Mouse (Mus musculus): ENCODE measurements around the gene Zswim3.
A peak's percentile ranks its signal among the peaks of the same experiment; 100 is the strongest.

Gene Zswim3

DNA sequence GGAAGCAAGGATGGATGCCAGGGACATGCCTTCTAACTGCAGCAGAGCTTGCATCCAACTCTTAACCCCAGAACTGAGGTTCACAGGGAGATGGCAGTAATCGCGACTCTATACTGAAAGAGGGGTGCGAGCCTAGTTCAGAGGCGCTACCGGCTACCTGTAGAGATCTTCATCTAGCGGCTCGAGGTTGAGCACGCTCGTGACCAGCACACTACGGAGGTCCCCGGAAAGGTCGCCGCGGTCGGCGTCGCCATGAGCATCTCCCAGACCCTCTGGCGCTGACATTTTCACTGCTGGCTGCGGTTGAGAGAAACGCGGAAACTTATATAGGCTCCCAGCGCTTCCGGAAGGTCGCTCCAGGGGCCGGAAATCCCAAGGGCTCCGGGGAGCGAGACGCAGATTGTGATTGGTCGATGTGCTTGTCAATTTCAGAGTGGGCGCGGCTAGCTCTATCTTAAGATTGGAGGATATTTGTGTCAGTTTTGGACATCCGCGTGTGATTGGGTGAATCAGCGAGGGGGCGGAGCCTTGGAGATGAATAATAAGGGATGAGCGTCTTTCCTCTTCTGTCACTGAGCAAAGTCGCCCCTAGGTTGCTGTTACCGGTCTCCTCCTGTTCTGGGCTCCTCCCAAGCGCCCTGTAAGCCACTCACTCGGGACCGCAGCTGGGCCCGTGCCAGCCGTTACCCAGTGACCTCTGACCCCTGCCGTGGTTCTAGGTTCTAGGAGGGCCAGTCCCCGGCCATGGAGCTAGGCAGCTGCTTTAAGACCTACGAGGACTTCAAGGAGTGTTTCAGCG is at the start of gene Zswim3, which contains the start of gene Acot8:
TSS of gene Zswim3 (plus strand) at position 566 of the 799 bp plus-strand sequence.
TSS of gene Acot8 (minus strand) at position 350 of the 799 bp plus-strand sequence.
- DNase-seq (ENCODE audit: low spot score): peak; percentile 99

GRCm38 (mm10) chr2:164757841-164758240 is 47.1 kb upstream of the Zswim3 start:
- DNase-seq (ENCODE audit: low spot score): no peak

DNA sequence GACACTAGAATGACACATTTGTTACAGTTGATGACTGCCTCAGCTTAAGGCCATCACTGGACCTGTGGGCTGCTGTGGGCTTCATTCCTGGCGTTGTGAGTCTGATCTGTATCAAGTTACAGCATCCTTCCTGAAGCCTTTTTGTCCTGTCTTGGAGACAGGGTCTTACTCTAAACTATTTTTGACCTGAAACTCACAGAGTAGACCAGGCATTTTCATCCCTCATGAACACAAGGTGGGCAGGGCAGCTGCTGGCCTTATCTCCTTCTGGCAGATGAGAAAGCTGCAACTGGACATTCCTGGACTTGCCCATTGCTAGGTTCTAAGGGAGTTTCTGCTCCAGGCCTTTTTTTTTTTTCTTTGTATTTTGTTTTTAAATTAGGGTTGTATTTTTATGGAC is 46.2 kb upstream of the Zswim3 start:
- no peak for DNase-seq (ENCODE audit: low spot score)

DNA sequence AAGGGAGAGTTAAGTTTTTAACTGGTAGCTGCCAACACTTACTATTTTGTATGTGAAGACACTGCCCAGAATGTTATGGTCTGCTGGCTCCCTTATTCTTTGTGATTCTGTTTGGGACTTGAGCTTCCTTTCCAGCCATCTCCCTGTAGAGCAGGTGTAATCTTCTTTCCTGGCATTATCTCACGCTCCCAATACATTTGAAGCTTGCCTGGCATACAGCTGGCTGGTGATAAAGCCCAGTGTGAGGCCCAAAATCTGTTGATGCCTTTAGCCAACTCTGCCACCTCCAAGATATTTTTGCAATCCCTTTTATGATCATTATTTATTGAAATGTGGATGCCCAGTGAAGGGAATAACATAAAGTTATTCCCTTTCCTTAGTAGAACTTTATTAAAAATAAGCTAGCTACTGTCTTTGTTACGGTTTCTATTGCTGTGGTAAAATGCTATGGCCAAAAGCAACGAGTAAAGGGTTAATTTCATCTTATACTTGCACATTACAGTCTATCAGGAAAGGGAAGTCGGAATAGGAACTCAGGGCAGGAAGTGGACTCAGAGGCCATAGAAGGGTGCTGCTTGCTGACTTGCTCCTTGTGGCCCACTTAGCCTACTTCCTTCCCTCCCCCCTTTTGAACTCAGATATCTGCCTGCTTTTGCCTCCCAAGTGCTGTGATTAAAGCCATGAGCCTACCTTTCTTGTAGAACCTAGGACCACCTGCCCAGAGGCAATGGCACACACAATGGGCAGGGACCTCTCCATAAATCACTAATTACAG is 44.7 kb upstream of the Zswim3 start:
- no peak for DNase-seq (ENCODE audit: low spot score)

DNA sequence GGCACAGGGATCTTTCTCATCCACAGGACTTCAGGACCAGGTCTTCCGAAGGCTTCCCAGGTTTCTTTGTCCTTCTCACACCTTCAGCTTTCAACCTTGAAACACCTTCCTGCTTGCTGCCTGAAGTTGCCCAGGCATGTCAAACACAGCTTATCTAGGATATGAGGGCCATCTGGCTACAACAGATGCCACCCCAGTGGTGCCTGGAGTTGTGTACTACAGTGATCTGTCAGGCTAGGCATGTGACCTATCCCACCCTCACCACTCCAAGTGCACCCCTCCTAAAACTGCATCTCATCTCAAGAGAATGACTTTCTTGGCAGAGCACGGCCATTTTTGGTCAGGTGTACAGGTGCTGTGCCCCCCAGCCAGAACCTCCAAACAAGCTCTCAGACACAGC is 43.4 kb upstream of the Zswim3 start:
- no peak for DNase-seq (ENCODE audit: low spot score)

DNA sequence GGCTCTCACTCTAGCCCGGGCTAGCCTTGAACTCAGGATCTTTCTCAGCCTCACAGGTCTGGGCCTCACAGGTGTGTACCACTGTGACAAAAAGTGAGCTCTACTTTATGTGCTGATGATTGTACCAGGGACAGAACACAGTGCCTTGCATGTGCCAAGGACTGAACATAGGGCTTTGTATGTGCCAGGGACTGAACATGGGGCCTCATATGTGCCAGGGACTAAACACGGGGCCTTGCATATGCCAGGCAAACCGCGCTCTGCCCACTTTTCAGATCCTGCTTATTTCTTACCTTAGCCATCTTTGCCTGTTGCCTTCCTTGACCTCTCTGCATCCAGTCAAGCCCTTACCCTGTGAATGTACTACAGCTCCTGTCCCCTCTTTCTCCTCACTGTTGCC is 42.9 kb upstream of the Zswim3 start:
- no peak for DNase-seq (ENCODE audit: low spot score)

GRCm38 (mm10) chr2:164762593-164762992 is 42.3 kb upstream of the Zswim3 start:
- DNase-seq (ENCODE audit: low spot score): no peak

GRCm38 (mm10) chr2:164765841-164766240 is 39.1 kb upstream of the Zswim3 start:
- no peak for DNase-seq (ENCODE audit: low spot score)

DNA sequence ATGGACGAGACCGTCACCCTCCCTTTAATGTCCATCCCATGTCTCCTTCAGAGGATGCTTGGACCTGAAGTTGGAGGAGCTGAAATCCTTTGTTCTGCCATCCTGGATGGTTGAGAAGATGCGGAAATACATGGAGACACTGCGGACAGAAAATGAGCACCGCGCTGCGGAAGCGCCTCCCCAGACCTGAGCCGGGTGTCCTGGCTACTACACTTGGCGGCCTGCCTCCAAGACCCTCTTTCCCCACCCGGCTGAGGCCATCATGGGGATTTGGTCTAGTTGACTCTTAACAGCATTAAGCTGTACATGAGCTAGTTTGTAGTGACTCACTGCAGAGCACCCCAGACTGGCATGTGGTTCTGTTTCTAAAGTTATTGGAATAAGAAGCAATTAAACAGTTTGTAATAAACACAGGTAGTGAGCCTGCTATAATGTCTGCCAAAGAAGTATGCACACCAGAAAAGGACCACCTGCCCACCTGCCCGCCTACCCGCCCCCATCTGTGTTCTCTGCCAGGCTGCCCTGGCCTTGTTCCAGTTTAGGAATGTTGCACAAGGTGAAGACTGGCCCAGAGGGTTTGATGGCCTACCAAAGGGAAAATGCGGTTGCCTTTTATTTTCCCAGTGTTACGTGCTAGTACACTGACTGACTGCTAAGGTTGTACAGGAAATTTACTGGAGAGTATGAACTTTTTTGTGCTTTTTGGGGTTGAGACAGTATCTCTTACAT is 36.9 kb upstream of the Zswim3 start:
- no peak for DNase-seq (ENCODE audit: low spot score)

GRCm38 (mm10) chr2:164769258-164770037 is 35.5 kb upstream of the Zswim3 start, which contains the start of gene Ube2c:
Gene Ube2c, plus strand, starts transcription at chr2:164769898.
- DNase-seq (ENCODE audit: low spot score): peak; percentile 100

GRCm38 (mm10) chr2:164770279-164770678 is 34.6 kb upstream of the Zswim3 start:
- no peak for DNase-seq (ENCODE audit: low spot score)

GRCm38 (mm10) chr2:164771123-164771522 is 33.8 kb upstream of the Zswim3 start:
- no peak for DNase-seq (ENCODE audit: low spot score)

GRCm38 (mm10) chr2:164773229-164773988 is 31.5 kb upstream of the Zswim3 start:
- no peak for DNase-seq (ENCODE audit: low spot score)

DNA sequence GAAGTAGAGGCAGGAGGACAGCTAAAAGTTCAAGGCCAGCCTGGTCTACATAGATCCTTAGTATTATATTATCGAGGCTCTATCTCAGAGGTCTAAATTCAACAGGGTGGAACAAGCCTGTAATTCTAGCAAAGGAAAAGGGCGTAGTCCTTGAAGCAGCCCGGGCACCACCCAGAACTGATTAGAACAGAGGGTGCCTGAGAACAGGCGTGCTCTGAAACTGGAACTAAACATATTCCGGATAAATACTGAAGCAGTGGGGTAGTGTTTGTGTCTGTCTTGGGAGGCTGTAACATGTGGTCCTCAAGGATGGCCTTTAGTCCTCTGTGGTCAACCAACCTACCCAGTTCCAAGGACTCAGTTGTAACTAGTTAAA is 30.9 kb upstream of the Zswim3 start:
- no peak for DNase-seq (ENCODE audit: low spot score)

DNA sequence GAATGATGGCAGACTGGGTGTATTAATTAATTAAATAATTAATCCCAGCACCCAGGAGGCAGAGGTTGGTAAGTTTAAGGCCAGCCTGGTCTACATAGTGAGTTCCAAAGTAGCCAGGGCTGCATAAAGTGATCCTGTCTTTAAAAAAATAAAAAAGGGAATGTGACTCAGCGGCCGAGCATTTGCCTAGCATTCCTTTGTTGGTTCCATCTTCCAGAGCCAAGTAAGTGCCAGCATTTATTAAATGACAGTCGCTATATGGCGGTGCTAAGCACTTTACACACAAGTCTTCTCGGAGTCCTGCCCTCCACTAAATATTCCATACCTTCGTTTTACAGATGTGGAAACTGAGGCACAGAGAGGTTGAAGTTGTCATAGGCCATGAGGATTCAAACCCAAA is 28.8 kb upstream of the Zswim3 start:
- DNase-seq (ENCODE audit: low spot score): no peak

DNA sequence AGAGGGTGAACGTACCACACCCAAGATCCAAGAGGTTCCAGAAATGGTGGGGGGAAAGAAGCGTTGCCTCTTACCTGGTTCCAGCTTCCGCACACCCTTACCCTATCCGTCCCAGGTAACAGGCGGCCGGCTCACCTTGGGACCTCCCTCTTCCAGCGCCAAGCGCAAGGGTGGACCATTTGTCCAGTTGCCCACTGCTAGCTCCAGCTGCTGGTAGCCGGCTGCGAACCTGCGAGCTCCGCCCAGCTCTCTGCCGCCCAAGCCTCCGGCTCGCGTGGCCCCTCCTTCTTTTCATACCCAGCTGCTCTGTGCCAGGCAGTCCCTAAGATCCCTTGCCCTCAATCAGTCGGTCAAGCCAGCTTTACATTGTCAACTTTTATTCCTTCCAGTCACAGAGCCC is 28.1 kb upstream of the Zswim3 start:
- DNase-seq (ENCODE audit: low spot score): no peak

DNA sequence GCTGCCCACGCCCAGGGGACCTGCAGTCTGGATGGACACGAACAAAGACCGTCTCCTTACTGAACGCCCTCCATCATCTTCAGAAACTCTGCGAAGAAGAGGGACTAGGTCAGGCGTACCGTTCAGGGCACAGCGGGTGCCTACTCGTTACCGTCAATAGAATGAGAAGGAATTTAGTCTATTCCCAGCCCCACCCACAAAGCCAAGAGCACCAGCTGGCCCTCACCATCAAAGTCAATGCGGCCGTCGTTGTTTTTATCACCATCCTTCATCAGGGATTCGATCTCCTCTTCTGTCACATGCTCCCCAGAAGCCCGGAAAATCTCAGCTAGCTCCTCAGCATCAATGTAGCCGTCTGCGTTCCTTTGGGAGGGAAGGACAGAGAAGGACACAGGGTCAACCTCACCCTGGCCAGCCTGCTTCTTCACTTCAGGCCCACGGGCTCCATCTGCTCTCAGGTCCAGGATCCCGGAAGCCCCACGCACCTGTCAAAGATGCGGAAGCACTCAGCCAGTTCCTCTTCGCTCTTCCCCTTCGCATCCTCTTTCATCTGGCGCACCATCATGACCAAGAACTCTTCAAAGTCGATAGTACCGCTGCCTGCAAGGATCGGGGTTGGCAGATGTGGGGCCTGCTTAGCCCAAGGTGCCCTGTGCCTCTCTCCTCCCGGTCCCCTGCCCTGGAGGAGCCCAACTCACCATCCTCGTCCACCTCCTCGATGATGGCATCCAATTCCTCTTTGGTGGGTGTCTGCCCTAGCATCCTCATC is 27.5 kb upstream of the Zswim3 start:
- no peak for DNase-seq (ENCODE audit: low spot score)

- DNase-seq (ENCODE audit: low spot score): no peak
Measured at GRCm38 (mm10) chr2:164778015-164778287, 26.9 kb upstream of the Zswim3 start.

DNA sequence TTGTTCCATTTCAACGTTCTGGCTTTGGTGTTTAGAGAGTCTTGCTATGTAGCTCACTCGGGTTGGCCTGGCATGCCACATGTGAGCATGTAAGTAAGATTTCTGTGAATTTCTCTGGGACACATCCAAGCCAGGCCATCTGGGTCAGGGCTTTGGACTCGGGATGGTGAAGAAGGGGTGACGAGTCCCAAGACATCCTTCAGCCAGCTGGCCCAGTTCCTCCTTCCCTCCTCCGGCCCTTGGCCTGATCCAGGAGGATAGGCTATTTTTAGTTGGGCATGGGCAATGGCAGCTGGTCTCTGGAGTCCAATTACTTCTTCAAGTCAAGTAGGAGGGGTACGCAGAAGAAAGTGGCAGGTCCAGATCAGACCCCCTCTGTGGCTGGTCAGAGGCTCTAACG is 26.1 kb upstream of the Zswim3 start:
- DNase-seq (ENCODE audit: low spot score): no peak

- DNase-seq (ENCODE audit: low spot score): no peak
Measured at GRCm38 (mm10) chr2:164779481-164780086, 25.3 kb upstream of the Zswim3 start, which contains the start of gene Tnnc2. Gene Tnnc2, minus strand, starts transcription at chr2:164779967.

Measured in embryo, embryonic 10 days (tissue).